Mouse (Mus musculus) forebrain, embryonic 12.5 days (tissue): Measurements from ENCODE around the gene Pitpnb. TPM values are rescaled to one million over a fixed set of nuclear protein-coding genes. Genes with fewer than 3 reads are reported as not detected.

Experiments used
- ATAC-seq: fragments of 200-750 bp; cut with Nextera tagmentation; 2 replicates; pipeline ENCODE4 v1.8.0; 2017; ENCODE audit warnings: moderate TSS enrichment; ENCODE audit not compliant: low FRiP score
- H3K27ac ChIP-seq: fragments of 300-500 bp; sonication (generic); 2 replicates; pipeline ENCODE4 v1.5.1; 2016; ENCODE audit warnings: mild to moderate bottlenecking
- H3K27me3 ChIP-seq: fragments of 300-500 bp; sonication (generic); 2 replicates; pipeline ENCODE4 v1.6.1; 2016; ENCODE audit warnings: mild to moderate bottlenecking
- H3K36me3 ChIP-seq: fragments of 300-500 bp; sonication (generic); replicated peaks from 2 replicates; pipeline ENCODE4 v1.6.1; 2016; ENCODE audit warnings: mild to moderate bottlenecking
- H3K4me1 ChIP-seq: fragments of 300-500 bp; sonication (generic); 2 replicates; pipeline ENCODE4 v1.6.1; 2016
- H3K4me2 ChIP-seq: fragments of 300-500 bp; sonication (generic); 2 replicates; pipeline ENCODE4 v1.6.1; 2016; ENCODE audit warnings: mild to moderate bottlenecking, moderate library complexity
- H3K4me3 ChIP-seq: fragments of 300-500 bp; sonication (generic); replicated peaks from 2 replicates; pipeline ENCODE4 v1.5.1; 2016; ENCODE audit warnings: mild to moderate bottlenecking
- H3K9ac ChIP-seq: fragments of 300-500 bp; sonication (generic); 2 replicates; pipeline ENCODE4 v1.6.1; 2016; ENCODE audit warnings: mild to moderate bottlenecking
- H3K9me3 ChIP-seq: fragments of 300-500 bp; sonication (generic); 2 replicates; pipeline ENCODE4 v1.6.1; 2016
- WGBS: fragments of 180-500 bp; shearing (Covaris S2); methylation state at CpG from one replicate; pipeline ENCODE4 v1.1.7; 2016; 5-methylcytosine and 5-hydroxymethylcytosine counted together
- polyA plus RNA-seq: library from polyadenylated mRNA; unstranded; fragments of >200 nt; fragmentation: Nextera tagmentation; extraction: Ambion mirVana; gene quantifications from 2 replicates; pipeline ENCODE4 v1.2.1, GENCODE M21; 2016

Gene Pitpnb
- polyA plus RNA-seq, 1 experiment from 2014 or later = 113 TPM

DNA sequence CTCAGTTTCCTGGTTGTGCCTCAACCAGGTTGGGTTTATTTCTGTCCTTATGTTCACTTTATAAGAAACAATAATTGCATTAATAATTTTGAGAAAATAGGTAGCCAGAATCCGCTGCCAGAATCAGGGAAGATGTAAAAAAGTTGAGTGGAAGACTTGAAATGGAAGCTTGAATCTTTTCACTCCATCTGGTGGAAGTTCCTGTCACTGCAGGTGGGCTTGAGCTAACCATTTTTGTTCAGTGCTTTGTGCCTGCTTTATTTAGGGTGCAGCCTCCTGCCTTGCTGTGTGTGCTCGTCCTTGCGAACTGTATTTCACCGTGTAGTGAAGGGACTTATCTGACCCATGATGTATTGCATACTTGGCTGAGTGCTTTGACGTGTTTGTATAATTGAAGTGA lies 30.0 kb downstream of the Pitpnb start:
- H3K9ac ChIP-seq = no peak overlapping the region
- no peak overlapping the region for H3K4me3 ChIP-seq
- no peak overlapping the region for H3K27ac ChIP-seq
- H3K36me3 ChIP-seq = peaks cover 82% of the 10 kb centered on the region
- no peaks in the 10 kb centered on the region for H3K9me3 ChIP-seq
- WGBS = 79% methylated on average over 5 of the region's 5 CpGs
- H3K27me3 ChIP-seq = no peaks in the 10 kb centered on the region
- peaks cover 4% of the 10 kb centered on the region; the same call in 1 of the 2 replicates for H3K4me1 ChIP-seq
- ATAC-seq = no peak
- no peak overlapping the region for H3K4me2 ChIP-seq

DNA sequence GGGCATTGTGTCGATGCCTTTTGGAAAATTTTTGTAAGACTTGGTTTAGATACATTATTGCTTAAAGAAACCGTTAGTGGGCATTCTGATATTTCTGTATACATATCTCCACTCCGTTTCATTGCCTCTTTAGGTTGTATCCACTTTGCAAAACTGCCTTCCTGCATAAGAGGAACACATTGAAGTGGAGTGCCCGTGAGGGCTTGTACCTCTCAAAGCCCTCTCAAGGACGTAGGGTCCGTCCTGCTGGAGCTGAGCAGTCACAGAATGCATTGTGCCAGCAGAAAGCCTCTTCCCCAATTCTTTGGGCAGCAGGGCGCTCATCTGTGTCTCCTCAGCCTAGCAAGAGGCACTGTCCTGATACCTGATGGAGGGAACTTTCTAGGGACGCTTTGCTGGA lies 30.5 kb downstream of the Pitpnb start:
- 84% methylated on average over 8 of the region's 8 CpGs for WGBS
- no peak overlapping the region for H3K9ac ChIP-seq
- H3K9me3 ChIP-seq = no peaks in the 10 kb centered on the region
- H3K27ac ChIP-seq = no peak overlapping the region
- no peak for ATAC-seq
- no peak overlapping the region for H3K4me2 ChIP-seq
- no peak overlapping the region for H3K4me3 ChIP-seq
- H3K4me1 ChIP-seq = peaks cover 8% of the 10 kb centered on the region
- no peaks in the 10 kb centered on the region for H3K27me3 ChIP-seq
- H3K36me3 ChIP-seq = peaks cover 78% of the 10 kb centered on the region

DNA sequence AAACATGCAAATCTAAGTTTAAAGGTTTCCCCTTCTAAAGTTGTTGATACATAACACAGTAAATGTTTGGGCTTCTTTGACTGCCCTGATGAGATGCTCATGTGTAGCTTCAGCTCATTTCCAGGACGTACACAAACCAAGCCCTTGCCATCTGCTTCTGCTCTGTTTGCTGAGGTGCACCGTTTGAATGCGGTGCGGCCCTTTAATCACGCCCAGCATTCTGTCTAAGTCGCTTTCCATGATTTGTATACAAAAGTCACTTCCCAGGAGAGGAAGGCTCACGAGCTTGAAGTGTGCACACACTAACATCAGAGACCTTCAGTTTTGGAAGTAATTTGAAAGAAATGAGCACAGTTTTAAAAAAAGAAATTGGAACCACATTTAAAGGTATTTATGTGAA lies 31.3 kb downstream of the Pitpnb start:
- Histone ChIP-seq H3K4me2 (no peak overlapping the region), H3K27me3 (no peaks in the 10 kb centered on the region), H3K4me1 (peaks cover 15% of the 10 kb centered on the region), H3K4me3 (no peak overlapping the region), H3K9me3 (no peaks in the 10 kb centered on the region), H3K27ac (no peak overlapping the region), H3K36me3 (peaks cover 72% of the 10 kb centered on the region), H3K9ac (no peak overlapping the region)
- no peak for ATAC-seq
- 81% methylated on average over 7 of the region's 7 CpGs for WGBS

DNA sequence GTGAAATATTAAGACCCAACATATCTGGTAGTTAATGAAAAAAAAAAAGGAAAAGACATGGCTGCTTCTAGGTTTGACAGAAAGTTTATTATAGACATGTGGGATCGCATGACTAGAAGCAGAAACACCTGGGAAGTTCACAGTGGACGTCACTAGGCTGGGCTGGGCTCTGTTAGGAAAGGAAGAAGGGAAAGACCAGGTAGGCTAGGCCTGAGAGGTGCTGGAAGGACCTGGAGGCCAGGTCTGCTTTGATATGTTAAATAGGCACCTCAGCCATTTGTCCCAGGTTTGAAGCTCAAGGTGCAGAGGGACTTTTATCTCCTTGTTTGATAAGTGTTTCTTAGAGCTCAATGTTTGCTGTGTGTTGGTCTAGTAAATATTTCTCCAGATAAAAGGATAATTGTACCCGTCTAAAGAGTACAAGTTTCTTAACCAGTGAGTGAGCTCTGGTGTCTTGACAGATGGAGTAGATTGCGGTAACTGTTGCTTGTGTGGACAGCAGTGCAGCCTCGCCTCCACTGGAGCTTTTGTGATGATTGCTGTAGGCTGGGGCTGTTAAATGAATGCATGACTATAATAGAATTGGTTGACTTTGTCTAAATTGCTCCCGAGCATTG lies 33.0 kb downstream of the Pitpnb start:
- Histone ChIP-seq H3K27me3 (no peaks in the 10 kb centered on the region), H3K4me2 (no peak overlapping the region), H3K9ac (no peak overlapping the region), H3K9me3 (no peaks in the 10 kb centered on the region), H3K36me3 (peaks cover 55% of the 10 kb centered on the region), H3K4me3 (no peak overlapping the region), H3K27ac (no peak overlapping the region), H3K4me1 (peaks cover 32% of the 10 kb centered on the region)
- no peak for ATAC-seq
- 52% methylated on average over 6 of the region's 6 CpGs for WGBS

DNA sequence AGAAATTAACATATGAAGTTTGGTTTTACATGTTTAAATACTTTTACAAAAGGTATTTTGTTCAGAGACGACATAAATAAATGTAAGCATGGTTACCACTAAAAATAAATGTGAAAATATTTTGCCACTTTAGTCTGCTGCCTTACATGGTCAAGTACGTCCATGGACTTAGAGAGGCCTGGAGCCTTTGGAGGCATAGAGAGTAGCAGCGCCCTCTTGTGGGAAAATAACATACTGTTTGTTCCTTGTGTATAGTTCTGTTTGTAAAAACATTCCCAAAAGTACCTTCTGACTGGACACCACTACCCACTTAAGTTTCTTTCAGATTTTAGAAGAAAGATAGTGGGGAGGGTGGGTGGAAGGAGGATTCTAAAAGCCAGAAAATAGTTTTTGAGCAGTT lies 34.0 kb downstream of the Pitpnb start:
- 43% methylated on average over 3 of the region's 3 CpGs for WGBS
- Histone ChIP-seq H3K4me1 (peaks cover 39% of the 10 kb centered on the region), H3K36me3 (peaks cover 50% of the 10 kb centered on the region), H3K4me3 (no peak overlapping the region), H3K9me3 (no peaks in the 10 kb centered on the region), H3K27me3 (no peaks in the 10 kb centered on the region), H3K9ac (no peak overlapping the region), H3K4me2 (no peak overlapping the region), H3K27ac (no peak overlapping the region)
- no peak for ATAC-seq

DNA sequence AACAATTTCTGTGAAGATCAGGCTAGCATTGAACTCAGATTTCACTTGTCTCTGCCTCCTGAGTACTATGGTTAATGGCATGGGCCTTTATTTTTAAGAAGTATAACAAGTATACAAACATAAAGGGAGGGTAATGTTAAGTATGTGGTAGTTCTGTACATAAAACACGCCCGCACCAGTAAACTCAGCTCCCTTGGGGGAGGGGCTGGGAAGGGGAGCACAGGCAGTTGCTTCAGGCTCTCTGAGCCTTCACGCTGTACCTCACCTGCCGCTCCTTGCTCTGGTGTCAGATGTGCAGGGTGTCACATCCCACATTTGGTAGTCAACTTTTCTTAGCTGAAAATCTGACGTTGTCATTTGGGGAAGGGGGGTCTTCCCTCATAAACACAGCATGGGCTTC lies 35.6 kb downstream of the Pitpnb start:
- no peaks in the 10 kb centered on the region for H3K27me3 ChIP-seq
- peak overlapping the region; percentile 48 for H3K27ac ChIP-seq
- H3K4me1 ChIP-seq = peaks cover 39% of the 10 kb centered on the region
- H3K9ac ChIP-seq = no peak overlapping the region
- no peak overlapping the region for H3K4me3 ChIP-seq
- H3K36me3 ChIP-seq = peaks cover 45% of the 10 kb centered on the region
- WGBS = 82% methylated on average over 5 of the region's 5 CpGs
- no peak overlapping the region for H3K4me2 ChIP-seq
- H3K9me3 ChIP-seq = no peaks in the 10 kb centered on the region
- no peak for ATAC-seq

DNA sequence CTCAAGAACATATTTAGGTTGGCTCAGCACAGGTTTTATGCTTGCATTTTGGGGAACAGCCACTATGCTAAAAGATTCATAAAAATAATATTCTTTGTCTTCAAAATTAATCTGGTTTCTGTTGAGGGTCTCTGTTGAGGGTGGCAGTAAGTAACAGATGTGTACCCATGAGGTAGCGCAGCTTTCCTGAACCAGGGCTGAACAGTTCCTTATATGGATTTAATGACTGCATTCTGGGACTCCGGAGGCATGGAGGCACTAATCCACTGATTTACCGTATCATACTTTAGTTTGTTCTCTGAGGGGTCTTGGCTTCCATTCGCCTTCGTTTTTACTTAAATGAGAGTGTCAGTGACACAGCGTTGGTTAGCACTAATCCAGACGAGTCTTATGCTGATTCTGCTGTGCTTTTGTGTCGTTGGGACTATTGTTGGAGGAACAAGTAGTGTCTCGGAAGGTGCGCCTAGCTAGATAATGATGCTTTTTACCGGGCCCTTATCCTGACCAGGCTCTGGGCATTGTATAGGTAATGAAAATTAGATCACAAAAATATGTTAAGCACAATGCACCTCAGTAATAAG lies 37.5 kb downstream of the Pitpnb start:
- Histone ChIP-seq H3K27me3 (no peaks in the 10 kb centered on the region), H3K4me3 (no peak overlapping the region), H3K9ac (peak overlapping the region; percentile 7; the same call in 1 of the 2 replicates), H3K4me1 (peaks cover 39% of the 10 kb centered on the region), H3K36me3 (peaks cover 48% of the 10 kb centered on the region), H3K27ac (peak overlapping the region; percentile 90), H3K4me2 (no peak overlapping the region), H3K9me3 (no peaks in the 10 kb centered on the region)
- WGBS = 40% methylated on average over 11 of the region's 11 CpGs
- no peak for ATAC-seq

DNA sequence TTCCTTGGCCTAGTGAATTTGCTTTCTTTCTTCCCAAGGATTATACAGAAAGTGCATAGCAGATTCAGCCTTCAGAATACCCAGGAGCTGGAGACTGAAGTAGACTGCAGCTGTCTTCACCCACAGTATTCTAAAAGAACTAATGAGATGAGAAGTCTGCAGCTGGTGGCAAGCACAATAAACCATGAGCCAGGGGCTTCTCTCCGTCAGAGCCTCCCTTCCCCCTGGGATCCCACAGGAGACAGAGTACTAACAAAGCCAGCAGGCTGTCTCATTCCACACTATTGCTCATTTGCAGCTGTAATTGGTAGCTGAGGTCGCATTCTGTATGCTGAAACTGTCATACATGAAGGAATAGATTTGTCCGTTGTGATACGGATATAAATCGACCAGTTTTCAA lies 38.0 kb downstream of the Pitpnb start:
- peaks cover 50% of the 10 kb centered on the region for H3K36me3 ChIP-seq
- no peaks in the 10 kb centered on the region for H3K27me3 ChIP-seq
- WGBS = 39% methylated on average over 5 of the region's 5 CpGs
- peak; percentile 80 for ATAC-seq
- no peaks in the 10 kb centered on the region for H3K9me3 ChIP-seq
- H3K27ac ChIP-seq = peak overlapping the region; percentile 90
- H3K4me1 ChIP-seq = peaks cover 39% of the 10 kb centered on the region
- H3K4me3 ChIP-seq = no peak overlapping the region
- H3K4me2 ChIP-seq = no peak overlapping the region
- 0 out of 2 replicates have a peak overlapping the region, but pooled peaks have one; percentile 7 for H3K9ac ChIP-seq

DNA sequence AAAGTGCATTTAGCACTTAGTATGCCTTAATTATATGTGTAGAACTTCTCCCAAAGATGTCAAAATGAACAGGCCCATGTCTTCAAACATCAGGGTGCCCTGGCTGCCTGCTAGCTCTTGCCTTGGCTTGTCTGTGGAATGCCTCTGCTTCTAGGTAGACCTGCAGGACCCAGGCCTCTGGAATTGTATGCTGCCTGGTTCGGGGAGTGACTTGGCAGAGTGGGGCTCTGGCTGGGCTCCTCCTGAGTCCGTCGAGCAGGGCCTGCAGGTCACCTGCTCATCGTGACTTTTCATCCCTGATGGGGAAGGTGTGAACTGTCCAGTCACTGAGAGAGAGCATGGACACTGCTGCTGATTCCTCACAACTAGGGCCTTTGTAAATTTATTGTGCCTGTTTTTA lies 45.1 kb downstream of the Pitpnb start:
- Histone ChIP-seq H3K27ac (no peak overlapping the region), H3K36me3 (peaks cover 81% of the 10 kb centered on the region), H3K9ac (no peak overlapping the region), H3K4me2 (no peak overlapping the region), H3K27me3 (no peaks in the 10 kb centered on the region), H3K4me3 (no peak overlapping the region), H3K9me3 (no peaks in the 10 kb centered on the region), H3K4me1 (no peaks in the 10 kb centered on the region)
- ATAC-seq = no peak
- 96% methylated on average over 4 of the region's 4 CpGs for WGBS

DNA sequence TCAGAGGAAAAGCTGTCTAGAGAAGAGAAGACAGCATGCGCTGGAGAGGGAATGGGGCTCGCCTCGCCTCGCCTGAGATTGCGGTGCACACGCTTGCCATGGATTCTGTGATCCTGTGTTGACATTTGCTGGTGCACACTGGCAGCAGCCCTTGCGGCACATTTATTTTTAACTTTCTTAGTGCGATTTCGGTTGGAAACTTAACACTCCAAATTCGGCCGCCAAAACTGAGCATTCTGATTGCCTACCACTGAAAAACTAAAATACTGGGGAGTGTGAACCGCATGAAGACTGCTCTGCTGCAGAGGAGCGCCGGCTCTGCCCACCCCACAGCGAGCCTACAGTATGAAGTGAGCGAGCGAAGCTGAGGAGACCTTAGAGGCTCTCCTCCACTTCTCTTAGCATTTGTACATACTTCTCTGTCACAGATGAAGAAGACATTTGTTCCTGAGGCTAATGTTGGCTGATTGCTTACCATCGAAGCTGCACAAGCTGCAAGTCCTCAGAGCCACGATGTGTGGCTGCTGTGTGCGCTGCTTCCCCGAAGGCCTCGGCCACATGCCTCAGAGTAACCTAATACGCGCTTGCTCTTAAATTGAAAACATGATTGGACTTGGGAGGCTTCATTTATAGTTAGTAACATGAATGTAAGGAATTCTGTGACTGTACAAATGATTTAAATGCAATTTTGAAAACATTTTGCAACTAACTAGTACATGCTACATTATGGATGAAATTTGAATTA lies 45.9 kb downstream of the Pitpnb start:
- Histone ChIP-seq H3K4me2 (no peak overlapping the region), H3K36me3 (peaks cover 81% of the 10 kb centered on the region), H3K9ac (no peak overlapping the region), H3K9me3 (no peaks in the 10 kb centered on the region), H3K27ac (no peak overlapping the region), H3K4me3 (no peak overlapping the region), H3K4me1 (no peaks in the 10 kb centered on the region), H3K27me3 (no peaks in the 10 kb centered on the region)
- no peak for ATAC-seq
- 89% methylated on average over 24 of the region's 24 CpGs for whole genome bisulfite sequencing

DNA sequence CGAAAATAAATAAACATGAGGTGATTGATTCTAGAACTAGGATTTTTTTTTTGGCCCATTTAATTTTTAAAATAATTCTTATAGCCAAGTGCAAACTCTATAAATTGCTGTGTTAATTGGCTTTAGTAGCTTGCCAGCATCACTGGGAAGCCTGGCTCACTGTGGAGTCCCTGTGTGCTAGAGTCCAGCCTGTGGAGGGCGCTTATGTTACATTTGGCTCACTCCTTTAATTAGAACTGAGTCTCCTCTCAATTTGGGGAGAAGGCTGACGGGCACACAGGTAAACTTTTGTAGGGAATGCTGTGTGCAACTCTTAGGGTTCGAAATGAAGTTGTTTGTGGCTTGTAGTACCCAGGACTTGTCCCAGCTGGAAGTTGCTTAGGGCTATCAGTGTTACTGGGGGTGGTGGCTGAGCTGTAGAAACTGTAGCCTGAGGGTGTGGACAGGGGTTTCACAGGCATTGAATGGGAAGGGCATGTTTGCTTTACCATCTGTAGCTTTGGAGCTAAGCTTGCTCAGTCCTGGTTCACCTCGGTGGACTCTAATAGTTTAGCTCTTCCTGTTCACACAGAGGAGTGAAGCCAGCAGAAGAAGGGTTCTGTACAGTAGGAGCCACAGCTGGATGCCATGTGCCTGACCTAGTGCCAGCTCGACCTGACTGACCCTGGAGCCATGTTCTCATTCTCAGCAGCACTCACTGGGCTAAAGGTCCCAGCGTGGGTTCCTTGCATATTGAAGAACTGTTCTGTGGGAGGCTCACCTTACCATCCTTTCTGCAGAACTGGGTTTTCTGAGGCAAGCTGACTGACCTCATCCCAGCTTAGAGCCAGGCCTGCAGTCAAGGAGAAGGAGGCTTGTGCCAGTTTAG lies 47.8 kb downstream of the Pitpnb start:
- no peaks in the 10 kb centered on the region for H3K27me3 ChIP-seq
- no peaks in the 10 kb centered on the region for H3K9me3 ChIP-seq
- H3K9ac ChIP-seq = no peak overlapping the region
- ATAC-seq = no peak
- H3K4me1 ChIP-seq = no peaks in the 10 kb centered on the region
- H3K27ac ChIP-seq = no peak overlapping the region
- peaks cover 77% of the 10 kb centered on the region for H3K36me3 ChIP-seq
- H3K4me3 ChIP-seq = no peak overlapping the region
- 79% methylated on average over 7 of the region's 7 CpGs for WGBS
- no peak overlapping the region for H3K4me2 ChIP-seq

DNA sequence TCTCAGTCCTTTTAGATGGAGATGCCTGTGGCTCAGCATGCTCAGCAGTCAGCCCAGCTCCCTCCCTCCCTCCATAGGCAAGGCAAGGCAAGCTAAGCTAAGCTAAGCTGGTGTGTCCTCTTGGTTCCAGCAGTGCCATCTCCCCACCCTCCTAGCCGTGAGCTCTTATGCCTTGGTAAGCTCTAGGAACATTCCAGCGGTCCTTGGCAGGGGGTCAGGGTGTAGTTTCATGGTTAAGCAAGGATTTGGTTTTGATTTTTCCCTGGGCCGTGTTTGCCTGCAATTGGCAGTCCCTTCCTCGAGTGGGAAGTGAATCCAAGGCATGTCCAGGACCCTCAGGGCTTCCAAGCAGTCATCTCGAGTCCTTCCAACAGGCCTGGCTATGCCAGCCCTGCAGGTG lies 52.8 kb downstream of the Pitpnb start:
- peaks cover 84% of the 10 kb centered on the region for H3K36me3 ChIP-seq

More for the DNA sequence above, 52.8 kb downstream of the Pitpnb start:
- no peak for ATAC-seq
- Histone ChIP-seq H3K27me3 (no peaks in the 10 kb centered on the region), H3K4me3 (no peak overlapping the region), H3K27ac (no peak overlapping the region), H3K9ac (no peak overlapping the region), H3K9me3 (no peaks in the 10 kb centered on the region), H3K4me1 (no peaks in the 10 kb centered on the region), H3K4me2 (no peak overlapping the region)
- WGBS = 83% methylated on average over 5 of the region's 5 CpGs
